Mouse (Mus musculus): ENCODE measurements around the gene Nup205. TPM values are rescaled to one million over a fixed set of nuclear protein-coding genes. Genes with fewer than 3 reads are reported as not detected.
A peak's percentile ranks its signal among the peaks of the same experiment; 100 is the strongest.

Gene Nup205
- total RNA-seq, 1 experiment, result 108 TPM

DNA sequence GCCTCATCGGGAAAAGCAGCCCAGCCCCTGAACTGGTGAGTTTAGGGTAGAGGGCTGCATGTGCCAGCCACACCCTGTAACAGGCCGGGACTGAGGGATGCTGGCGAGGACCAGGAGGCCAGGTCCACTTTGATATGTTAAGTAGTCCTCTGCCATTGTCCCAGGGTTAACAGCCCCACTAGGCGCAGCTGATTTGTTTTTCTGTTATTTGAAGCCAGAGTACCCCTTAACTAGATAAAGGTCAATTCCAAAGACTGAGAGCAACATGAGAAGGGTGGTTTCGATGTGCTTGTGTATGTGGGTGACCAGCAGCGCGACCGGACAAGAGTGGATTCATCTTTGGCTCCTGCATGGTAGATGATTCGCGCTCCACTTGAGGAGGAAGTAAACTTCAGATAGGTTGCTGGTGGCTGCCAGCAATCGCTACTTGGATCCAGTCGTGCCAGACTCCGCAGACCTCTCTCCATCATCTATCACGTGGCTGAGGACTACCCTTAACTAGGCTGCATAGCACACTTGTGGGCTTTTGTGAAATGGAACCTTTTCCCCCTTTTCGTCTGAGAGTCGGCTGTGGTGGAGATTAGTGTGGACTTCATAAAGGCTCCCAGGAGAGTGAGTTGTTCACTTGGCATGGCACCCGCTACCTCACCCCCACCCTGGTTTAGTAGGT is 74.7 kb downstream of the Nup205 start:
- DNase-seq (ENCODE audit: low read depth, low spot score), result no peak
- TF ChIP-seq MAFK (IDR thresholded peaks at IDR 0.05; ENCODE audit: insufficient read depth, low read depth, low read length) (no peak), ZNF384 (IDR thresholded peaks at IDR 0.05; ENCODE audit: low read depth, low read length) (no peak)
- Histone ChIP-seq H3K9me3 (ENCODE audit: control insufficient read depth, insufficient read depth, low read depth, low read length) (no peaks in the 10 kb centered on the region), H3K9ac (ENCODE audit: insufficient read depth, low read depth, low read length, poor library complexity, severe bottlenecking) (peak overlapping the region; percentile 21; the same call in 1 of the 2 replicates), H3K27ac (ENCODE audit: insufficient read depth, low read depth, low read length, poor library complexity, severe bottlenecking) (peak overlapping the region; percentile 28; the same call in 1 of the 2 replicates), H3K36me3 (ENCODE audit: control insufficient read depth, insufficient read depth, low read length, poor library complexity, severe bottlenecking) (peaks cover 3% of the 10 kb centered on the region; the same call in 1 of the 2 replicates), H3K4me1 (ENCODE audit: control insufficient read depth in 2 of 2, insufficient read depth in 2 of 2, low read length in 2 of 2, poor library complexity in 1 of 2) (peaks cover 5 to 23% of the 10 kb centered on the region in 2 experiments), H3K4me3 (ENCODE audit: insufficient read depth in 1 of 2, low read depth in 1 of 2, low read length in 2 of 2, poor library complexity in 1 of 2, severe bottlenecking in 1 of 2) (peak overlapping the region; percentile 16 to 32; a peak in 2 of 4 replicates)
- in situ Hi-C loops (cut with MboI; ENCODE audit: low sequenced_read_pairs in 2 of 2, unreplicated experiment in 2 of 2), result no loop called here

DNA sequence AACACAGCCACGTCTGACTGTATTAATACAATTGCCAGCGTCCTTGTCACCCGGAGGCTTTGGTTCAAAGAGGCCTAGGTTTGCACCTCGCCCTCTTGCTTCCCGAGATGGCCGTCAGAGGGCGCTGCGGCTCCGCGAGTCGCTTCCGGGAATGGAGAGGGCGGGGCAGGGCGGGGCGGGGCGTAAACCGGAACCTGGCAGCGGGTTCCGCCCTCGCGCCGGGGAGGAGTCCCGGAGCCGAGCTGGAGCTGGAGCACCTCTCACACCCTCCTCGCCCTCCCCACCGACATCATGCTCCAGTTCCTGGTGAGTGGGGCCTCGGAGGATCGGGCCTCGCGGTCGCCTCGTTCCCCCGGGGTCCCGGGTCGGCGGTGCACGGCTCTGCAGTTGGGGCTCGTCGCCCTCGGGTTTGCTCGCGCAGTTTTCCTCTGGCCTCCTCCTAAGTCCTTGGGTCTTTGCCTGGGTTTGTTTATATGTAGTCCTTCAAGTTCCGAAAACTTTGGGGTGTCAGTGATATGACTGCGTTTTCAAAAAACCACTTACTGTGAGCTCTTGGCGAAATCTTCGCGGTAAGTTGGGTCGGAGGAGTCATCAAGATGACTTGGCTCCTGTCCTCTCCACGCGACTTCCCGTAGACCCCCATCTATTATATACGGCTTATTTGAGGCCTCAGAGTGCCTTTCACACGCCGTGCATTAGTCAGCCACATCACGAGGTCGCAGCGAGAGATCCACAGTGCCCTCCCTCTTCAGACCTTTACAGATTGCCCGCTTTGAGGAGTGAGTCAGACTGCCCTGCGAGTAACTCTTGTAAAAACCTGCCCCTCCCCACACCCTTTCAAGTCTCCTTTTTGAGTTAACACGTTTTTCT is 75.5 kb downstream of the Nup205 start:
- Histone ChIP-seq H3K4me1 (ENCODE audit: control insufficient read depth in 2 of 2, insufficient read depth in 2 of 2, low read length in 2 of 2, poor library complexity in 1 of 2) (peaks cover 5 to 23% of the 10 kb centered on the region in 2 experiments), H3K36me3 (ENCODE audit: control insufficient read depth, insufficient read depth, low read length, poor library complexity, severe bottlenecking) (no peaks in the 10 kb centered on the region; the same call in 1 of the 2 replicates), H3K9me3 (ENCODE audit: control insufficient read depth, insufficient read depth, low read depth, low read length) (no peaks in the 10 kb centered on the region), H3K4me3 (ENCODE audit: insufficient read depth in 1 of 2, low read depth in 1 of 2, low read length in 2 of 2, poor library complexity in 1 of 2, severe bottlenecking in 1 of 2) (peak overlapping the region; percentile 83 to 93), H3K9ac (ENCODE audit: insufficient read depth, low read depth, low read length, poor library complexity, severe bottlenecking) (peak overlapping the region; percentile 95), H3K27ac (ENCODE audit: insufficient read depth, low read depth, low read length, poor library complexity, severe bottlenecking) (peak overlapping the region; percentile 59; the same call in 1 of the 2 replicates)
- TF ChIP-seq HCFC1 (IDR thresholded peaks at IDR 0.05; ENCODE audit: borderline replicate concordance, insufficient read depth, low read length), result no peak
- TF ChIP-seq ZC3H11A (IDR thresholded peaks at IDR 0.05; ENCODE audit: borderline replicate concordance, low read depth, low read length), result peak; percentile 8; the same call in 1 of the 2 replicates
- in situ Hi-C loops (cut with MboI; ENCODE audit: low sequenced_read_pairs in 2 of 2, unreplicated experiment in 2 of 2), result no loop called here
- peak; percentile 85 for DNase-seq (ENCODE audit: low read depth, low spot score)

DNA sequence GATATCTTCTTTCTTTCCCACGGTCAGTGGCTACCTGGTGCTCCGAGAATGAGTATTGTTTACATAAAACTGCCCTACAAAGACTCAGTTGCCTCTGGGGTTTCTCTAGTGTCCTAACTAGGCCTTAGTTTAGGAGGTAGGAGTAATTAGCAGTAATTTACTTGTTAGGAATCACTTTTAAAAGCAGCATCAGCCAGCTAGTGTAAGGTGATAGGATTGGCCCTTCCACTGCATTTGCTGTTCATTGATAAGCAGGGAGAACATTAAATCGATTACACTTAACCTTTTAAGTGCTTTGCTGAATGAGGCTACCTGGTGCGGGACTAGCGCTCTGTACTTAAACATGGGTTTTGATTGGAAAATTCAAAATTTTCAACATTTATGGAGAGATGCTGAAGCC is 76.3 kb downstream of the Nup205 start:
- no peak overlapping the region for H3K27ac ChIP-seq (ENCODE audit: insufficient read depth, low read depth, low read length, poor library complexity, severe bottlenecking)
- H3K4me3 ChIP-seq (ENCODE audit: insufficient read depth in 1 of 2, low read depth in 1 of 2, low read length in 2 of 2, poor library complexity in 1 of 2, severe bottlenecking in 1 of 2), result peak overlapping the region; percentile 83 to 93

DNA sequence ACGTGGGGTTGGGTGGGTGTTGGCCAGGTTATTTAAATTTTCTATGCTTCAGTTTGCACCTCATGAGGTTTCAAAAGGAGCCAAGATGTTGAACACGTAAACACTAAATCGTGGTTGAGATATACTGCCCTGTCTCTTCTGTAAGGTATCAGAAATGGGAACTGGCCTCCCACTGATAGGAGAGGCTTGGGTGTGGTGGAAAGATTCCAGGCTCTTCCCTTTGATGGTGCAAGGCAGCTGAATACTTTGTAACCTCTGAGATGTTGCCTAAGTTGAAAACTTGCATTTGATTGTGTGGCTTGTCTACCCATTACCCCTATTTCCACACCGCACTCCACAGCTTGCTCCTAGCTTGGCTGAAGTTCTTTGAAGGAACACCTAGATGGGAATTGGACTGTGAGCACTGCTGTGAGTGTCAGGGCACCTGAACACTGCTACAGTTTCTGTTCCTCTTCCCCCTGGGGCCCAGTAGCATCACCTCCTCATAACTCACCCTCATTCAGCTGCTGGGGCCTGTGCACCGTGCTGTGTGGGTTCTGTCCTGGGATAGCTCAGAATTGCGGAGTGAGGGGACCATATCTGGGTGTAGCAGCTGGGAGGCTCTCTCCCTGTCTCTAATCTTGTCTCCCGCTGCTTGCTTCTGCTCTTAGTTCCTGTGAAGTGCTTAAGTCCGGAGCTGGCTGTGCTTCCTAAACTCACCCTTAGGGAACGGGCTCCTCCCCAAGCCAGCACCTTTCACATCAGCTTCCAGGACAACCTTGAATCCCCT is 77.1 kb downstream of the Nup205 start:
- Histone ChIP-seq H3K4me3 (ENCODE audit: insufficient read depth in 1 of 2, low read depth in 1 of 2, low read length in 2 of 2, poor library complexity in 1 of 2, severe bottlenecking in 1 of 2) (peak overlapping the region in 1 of 2 experiments; percentile 3; a peak in 1 of 4 replicates), H3K36me3 (ENCODE audit: control insufficient read depth, insufficient read depth, low read length, poor library complexity, severe bottlenecking) (no peaks in the 10 kb centered on the region; the same call in 1 of the 2 replicates), H3K4me1 (ENCODE audit: control insufficient read depth in 2 of 2, insufficient read depth in 2 of 2, low read length in 2 of 2, poor library complexity in 1 of 2) (peaks cover 8 to 20% of the 10 kb centered on the region in 2 experiments), H3K27ac (ENCODE audit: insufficient read depth, low read depth, low read length, poor library complexity, severe bottlenecking) (no peak overlapping the region), H3K9ac (ENCODE audit: insufficient read depth, low read depth, low read length, poor library complexity, severe bottlenecking) (peak overlapping the region; percentile 15), H3K9me3 (ENCODE audit: control insufficient read depth, insufficient read depth, low read depth, low read length) (no peaks in the 10 kb centered on the region)
- DNase-seq (ENCODE audit: low read depth, low spot score), result no peak
- TF ChIP-seq ZC3H11A (IDR thresholded peaks at IDR 0.05; ENCODE audit: borderline replicate concordance, low read depth, low read length) (no peak), CHD2 (IDR thresholded peaks at IDR 0.05; ENCODE audit: low read depth, low read length) (no peak), MAFK (IDR thresholded peaks at IDR 0.05; ENCODE audit: insufficient read depth, low read depth, low read length) (no peak), ZNF384 (IDR thresholded peaks at IDR 0.05; ENCODE audit: low read depth, low read length) (no peak), HCFC1 (IDR thresholded peaks at IDR 0.05; ENCODE audit: borderline replicate concordance, insufficient read depth, low read length) (no peak)
- in situ Hi-C loops (cut with MboI; ENCODE audit: low sequenced_read_pairs in 2 of 2, unreplicated experiment in 2 of 2), result no loop called here

More for the DNA sequence above, 76.3 kb downstream of the Nup205 start:
- Histone ChIP-seq H3K36me3 (ENCODE audit: control insufficient read depth, insufficient read depth, low read length, poor library complexity, severe bottlenecking) (no peaks in the 10 kb centered on the region; the same call in 1 of the 2 replicates), H3K4me1 (ENCODE audit: control insufficient read depth in 2 of 2, insufficient read depth in 2 of 2, low read length in 2 of 2, poor library complexity in 1 of 2) (peaks cover 5 to 21% of the 10 kb centered on the region in 2 experiments), H3K9ac (ENCODE audit: insufficient read depth, low read depth, low read length, poor library complexity, severe bottlenecking) (no peak overlapping the region; the same call in 1 of the 2 replicates), H3K9me3 (ENCODE audit: control insufficient read depth, insufficient read depth, low read depth, low read length) (no peaks in the 10 kb centered on the region)
- in situ Hi-C loops (cut with MboI; ENCODE audit: low sequenced_read_pairs in 2 of 2, unreplicated experiment in 2 of 2), result no loop called here
- TF ChIP-seq MAFK (IDR thresholded peaks at IDR 0.05; ENCODE audit: insufficient read depth, low read depth, low read length) (no peak), ZNF384 (IDR thresholded peaks at IDR 0.05; ENCODE audit: low read depth, low read length) (no peak), CHD2 (IDR thresholded peaks at IDR 0.05; ENCODE audit: low read depth, low read length) (no peak), ZC3H11A (IDR thresholded peaks at IDR 0.05; ENCODE audit: borderline replicate concordance, low read depth, low read length) (no peak), HCFC1 (IDR thresholded peaks at IDR 0.05; ENCODE audit: borderline replicate concordance, insufficient read depth, low read length) (no peak)
- DNase-seq (ENCODE audit: low read depth, low spot score), result no peak

All from ES-E14 (cell line).